Mouse (Mus musculus) forebrain, embryonic 12.5 days (tissue): Measurements from ENCODE around the gene Fancb. TPM values are rescaled to one million over a fixed set of nuclear protein-coding genes. Genes with fewer than 3 reads are reported as not detected.

Experiments
- polyA plus RNA-seq: library from polyadenylated mRNA; unstranded; fragments of >200 nt; fragmentation: Nextera tagmentation; extraction: Ambion mirVana; gene quantifications from 2 replicates; pipeline ENCODE4 v1.2.1, GENCODE M21; 2016

Gene Fancb
- polyA plus RNA-seq, 1 experiment from 2014 or later = 9.4 TPM

Other genes with a start within 250 kb of the Fancb start
- gene Mospd2, start 217 bp upstream of the Fancb start, polyA plus RNA-seq = 17.3 and 18.1 TPM in 2 replicates
- not detected in 2 replicates for gene Gm17604, start 24.2 kb downstream of the Fancb start, polyA plus RNA-seq